Mouse (Mus musculus) thymus, postnatal 36 days (tissue): ENCODE measurements around the gene Mtm1.

ENCODE experiments used
- DNase-seq, 2 experiments: peaks; one replicate each; pipeline ENCODE4 v3.0.0; 2022; ENCODE audit warnings: mixed read lengths in 2 of 2

The Mtm1 gene

DNA sequence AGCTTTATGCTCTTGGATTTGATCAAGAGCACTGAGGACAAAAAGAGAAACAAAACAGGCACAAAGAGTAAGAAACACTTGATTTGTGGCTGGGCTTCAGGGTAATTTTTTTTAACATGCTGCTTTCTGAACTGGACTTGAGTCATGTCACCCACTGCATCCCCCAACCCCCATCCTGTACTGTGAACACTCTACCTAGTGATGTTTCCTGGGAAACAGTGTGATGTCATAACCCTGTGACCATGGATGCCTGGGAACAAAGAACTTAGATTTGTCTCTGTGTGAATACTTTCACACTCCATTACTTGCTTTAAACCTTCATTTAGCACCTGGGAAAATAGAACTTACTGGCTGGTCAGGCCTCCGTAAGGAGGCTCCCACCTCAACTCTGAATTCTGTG is at the start of gene Mtm1:
TSS of gene Mtm1 (plus strand) at position 301 of the 400 bp plus-strand sequence.
- DNase-seq: no peak

DNA sequence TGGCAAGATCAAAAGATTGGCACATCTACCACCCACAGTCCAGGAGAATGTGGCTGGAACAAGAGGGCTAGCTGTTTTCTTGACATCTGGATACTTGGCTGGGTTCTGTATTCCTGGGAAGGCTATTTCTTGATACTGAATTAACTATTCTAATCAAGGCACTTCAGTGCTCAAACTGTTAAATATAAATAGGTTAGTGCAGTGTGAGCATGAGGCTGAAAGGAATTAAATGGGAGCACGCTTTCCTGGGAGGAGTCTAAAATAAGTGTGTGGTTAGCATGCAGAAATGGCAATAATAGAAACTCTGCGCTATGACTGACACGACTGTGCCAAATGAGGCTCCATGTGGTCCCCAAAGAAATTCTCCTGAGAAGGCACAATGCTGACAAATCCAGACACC is 29.0 kb upstream of the Mtm1 start:
- no peak for DNase-seq

GRCm38 (mm10) chrX:71183671-71184070 is 26.9 kb upstream of the Mtm1 start:
- no peak for DNase-seq

DNA sequence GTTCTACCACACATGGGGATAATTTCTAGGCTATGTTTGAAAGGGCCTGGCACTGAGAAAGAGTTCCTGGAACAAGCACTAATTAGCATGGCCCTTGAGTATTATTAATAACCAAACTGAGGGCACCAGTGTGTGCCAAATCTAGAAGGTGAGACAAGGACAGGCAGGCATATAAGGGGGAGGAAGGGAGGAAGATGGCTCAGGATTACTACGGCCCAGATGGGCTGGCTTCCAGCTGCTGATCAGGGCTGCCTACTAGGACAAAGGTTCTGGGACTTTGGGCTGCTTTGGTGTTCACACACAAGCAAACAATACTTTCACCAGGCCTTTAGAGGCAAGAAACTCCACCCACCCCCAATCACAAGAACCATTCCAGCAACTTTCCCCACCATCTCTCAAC is 24.2 kb upstream of the Mtm1 start:
- DNase-seq: no peak

DNA sequence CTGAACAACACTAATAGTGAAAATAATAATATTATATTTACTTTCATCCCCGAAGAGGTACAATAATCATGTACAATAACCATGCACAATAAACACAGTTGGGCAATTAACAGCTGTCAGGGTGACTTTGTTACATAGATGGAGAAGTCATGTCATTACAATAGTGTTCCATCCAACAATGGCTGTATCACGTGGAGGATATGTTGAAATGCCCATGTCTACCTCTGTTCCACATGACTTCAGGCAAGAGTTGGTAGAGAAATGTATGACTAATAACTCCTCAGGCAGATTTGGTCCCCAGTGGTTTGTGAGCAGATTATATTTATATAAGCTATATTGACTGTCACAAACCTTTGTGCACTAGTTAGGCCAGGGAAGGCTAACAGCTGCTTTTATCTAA is 5.8 kb upstream of the Mtm1 start:
- DNase-seq: no peak

DNA sequence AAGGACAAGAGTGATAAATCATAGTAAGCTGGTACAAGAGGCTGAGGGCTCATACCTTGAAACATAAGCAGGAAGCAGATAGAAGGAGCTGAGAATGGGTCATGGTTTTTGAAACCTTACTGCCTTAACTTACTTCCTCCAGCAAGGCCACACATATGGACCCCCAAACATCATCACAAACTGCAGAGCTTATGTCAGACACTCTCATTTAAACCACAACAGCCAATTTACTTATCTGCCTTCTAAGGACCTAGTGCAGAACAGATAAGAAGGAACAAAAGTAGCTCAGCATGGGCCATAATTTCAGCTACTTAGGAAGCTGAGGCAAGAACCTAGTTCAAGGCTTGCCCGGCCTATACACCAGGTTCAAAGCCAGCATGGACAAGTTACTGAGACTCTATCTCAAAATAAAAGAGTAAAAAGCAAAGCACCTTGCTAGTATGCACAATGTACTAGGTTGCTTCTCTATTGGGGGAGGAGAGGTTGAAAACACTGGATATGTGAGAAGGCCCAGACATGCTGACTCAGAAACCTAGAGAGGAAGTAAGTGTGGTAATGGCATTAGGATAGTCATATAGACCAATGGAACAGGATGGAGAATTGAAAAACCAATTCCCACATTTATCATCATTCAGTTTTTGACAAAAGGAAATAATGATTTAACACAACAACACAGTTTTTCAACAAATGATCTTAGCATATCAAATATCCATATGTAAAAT is 4.6 kb upstream of the Mtm1 start:
- DNase-seq: no peak

- no peak for DNase-seq
These were observed 4.0 kb upstream of the Mtm1 start for GRCm38 (mm10) chrX:71206595-71206994.

DNA sequence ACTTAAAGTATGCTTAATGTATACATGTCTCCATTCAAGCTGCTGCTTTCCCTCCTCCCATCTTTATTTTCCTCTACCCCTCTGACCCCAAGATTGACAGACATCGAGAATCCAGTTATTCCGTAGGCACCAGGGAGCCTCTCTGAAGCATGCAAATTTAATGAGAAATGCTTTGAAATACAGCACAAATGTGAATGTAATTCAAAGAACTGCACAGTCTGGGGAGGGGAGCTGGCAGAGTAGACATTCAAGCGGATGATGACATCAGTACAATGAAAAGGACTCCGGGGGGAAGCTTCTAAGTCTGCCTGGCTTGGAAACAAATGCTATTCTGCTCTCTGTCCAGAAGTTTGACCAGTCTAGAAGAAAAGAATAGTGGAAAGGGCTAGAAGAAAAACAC is 2.3 kb downstream of the Mtm1 start:
- no peak for DNase-seq

DNA sequence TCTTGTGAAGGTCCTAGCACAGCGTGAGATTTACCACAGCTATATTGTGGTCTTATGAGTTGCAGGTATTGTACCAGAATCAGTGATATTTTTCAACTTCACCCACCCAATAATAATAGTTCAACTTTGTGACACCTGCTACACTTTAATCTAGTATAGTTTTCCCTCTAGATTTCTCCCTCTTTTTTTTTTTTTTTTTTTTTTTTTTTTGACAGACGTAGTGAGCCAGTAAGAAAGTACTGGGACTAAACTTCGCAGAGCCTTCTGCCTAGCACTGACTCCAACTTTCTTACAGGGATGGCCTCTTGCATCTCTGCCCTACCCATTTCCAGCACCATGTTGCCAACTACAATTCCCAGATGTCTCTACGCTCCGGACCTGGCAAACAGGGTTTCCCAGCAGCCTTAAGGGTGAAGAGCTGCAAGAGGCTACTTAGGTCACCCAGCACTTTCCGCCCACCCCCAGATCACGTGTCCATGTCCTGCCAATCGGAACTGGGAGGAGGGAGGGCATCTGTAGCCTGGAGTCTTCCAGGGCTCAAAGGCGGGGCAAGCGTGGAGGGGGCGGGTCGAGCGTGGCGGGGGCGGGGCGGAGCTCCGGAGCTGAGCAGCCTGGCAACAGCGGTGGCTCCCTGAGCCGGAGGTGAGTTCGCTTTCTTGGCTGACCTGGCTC is 4.0 kb downstream of the Mtm1 start:
- DNase-seq: peak; percentile 72 to 83

GRCm38 (mm10) chrX:71215113-71215708 is 4.6 kb downstream of the Mtm1 start:
- DNase-seq: no peak

DNA sequence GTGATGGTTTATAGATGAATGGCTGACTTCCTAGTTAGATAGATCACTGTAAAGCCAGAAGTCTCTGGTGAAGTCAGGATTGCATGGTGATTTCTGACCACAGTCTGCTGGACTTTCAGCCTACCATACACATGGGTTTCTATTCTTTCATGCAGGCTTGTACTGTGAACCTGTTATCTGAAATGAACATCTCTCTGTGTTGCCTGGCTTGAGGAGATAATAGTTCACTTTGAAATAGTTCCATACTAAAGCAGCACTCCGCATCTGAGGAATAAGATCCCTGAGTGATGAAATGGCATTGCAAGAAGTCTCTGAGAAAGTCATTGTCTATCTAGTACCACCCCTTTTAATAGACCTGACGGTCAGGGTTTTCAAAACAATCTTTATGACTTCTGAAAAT is 6.3 kb downstream of the Mtm1 start:
- DNase-seq: no peak

GRCm38 (mm10) chrX:71218853-71219252 is 8.3 kb downstream of the Mtm1 start:
- no peak for DNase-seq

- no peak for DNase-seq
These were observed 10.3 kb downstream of the Mtm1 start for GRCm38 (mm10) chrX:71220896-71221295.

DNA sequence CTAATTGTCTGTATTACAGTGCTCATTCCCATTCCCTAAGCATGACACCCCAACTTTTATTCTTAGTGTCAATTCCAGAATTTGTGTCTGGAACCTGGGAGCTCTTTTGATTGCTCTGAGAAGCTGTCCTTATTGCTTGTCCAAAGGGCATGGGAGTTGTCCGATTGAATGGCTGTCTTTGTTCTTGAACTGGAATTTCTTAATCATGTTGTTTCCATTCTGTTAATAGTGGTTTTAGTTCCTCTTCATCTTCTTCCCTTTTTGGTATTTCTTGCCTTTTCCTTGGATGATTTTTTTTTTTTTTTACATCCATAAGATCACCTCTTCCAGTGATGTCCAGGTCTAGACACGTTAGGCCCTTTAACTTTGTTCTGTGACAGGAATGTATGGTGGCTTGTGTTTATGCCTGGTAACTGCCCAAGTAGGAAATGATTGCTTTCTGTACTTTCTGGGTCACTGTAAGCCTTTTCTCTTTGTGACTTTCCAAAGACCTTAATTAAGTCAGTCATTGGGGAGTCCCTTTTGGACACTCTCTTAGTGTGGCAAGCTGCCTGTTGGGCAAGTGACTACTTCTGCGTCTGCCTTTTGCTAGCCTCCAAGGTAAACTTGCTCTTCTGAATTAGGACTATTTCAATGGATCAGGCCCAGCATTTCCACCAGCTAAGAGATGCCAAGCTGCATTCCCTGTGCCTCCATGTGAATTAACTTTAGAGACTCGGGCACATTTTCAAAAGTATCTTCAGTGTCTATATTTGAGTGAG is 12.3 kb downstream of the Mtm1 start:
- DNase-seq: no peak

DNA sequence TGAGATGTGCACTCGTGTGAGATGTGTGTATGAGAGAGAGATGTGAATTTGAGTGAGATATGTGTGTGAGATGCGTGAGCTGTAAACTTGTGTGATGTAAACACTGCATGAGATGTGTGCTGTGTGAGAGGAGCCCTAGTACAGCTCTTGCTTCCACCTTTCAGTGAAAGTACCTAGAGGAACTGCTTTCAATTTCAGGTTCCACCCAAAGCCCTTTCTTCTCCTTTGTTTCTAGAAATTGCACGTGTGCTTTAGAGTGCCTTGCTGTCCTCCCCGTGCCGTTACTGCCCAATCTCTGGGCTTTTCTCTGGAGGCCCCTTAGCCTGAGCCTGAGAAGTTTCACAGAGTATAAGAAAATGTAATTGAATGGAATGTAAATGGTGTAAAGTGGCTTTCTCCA is 16.3 kb downstream of the Mtm1 start:
- no peak for DNase-seq

DNA sequence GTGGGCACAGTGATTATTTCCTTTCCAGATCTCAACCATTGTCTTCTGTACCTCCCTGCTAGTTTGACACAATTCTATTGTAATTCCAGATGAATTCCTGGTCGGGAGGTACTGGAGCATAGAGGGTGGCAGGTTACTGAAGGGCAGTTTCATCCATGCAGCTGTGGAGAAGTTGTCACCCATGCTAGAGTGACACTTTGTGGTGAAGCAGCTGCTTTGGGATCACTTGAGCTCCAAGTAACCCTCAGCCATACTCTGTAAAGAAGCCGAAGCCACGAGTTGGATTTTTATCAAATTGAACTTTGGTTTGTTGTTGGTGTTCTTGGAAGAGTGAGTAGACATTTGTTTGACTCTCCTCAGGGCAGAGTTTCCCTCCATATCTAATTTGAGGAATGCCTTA is 17.6 kb downstream of the Mtm1 start:
- no peak for DNase-seq

DNA sequence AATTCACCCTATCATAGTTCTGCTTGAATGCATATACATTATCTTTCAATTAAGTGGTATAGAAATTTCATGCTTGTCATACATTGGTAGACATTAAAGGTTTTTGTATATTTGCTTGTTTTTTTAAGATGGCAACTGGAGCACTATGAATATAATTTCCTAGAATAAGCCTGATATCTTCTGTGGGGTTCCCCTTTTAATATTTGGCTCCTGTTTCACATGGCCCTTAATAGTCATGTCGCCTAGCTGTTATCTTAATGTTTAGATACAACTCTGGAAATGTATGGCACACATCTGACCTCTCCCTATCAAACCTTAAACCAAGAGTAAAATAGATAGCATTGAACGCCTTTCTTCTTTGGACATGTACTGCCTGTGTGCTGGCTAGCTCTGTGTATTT is 20.3 kb downstream of the Mtm1 start:
- no peak for DNase-seq

- no peak for DNase-seq
These were observed 45.9 kb downstream of the Mtm1 start for GRCm38 (mm10) chrX:71256422-71256821.

DNA sequence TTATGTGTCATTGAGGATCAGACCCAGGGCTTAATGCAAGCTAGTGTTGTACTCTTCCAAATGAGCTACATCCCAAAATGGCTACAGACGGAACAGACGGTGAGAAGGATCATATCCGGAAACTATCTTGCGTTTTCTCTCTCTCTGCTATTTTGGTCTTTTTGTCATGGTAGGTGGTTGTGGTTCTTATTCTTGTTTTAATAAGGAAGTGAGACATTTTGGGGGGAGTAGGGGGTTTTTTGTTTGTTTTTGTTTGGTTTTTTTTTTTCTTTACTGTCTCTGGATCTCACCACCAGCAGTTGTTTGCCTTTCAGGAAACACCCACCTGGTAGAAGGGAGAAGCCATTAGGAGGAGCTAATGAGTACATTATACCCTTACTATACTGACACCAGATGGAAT is 50.3 kb downstream of the Mtm1 start:
- no peak for DNase-seq

- DNase-seq: no peak
These were observed 53.7 kb downstream of the Mtm1 start for GRCm38 (mm10) chrX:71264316-71264715.

GRCm38 (mm10) chrX:71268972-71269371 is 58.4 kb downstream of the Mtm1 start:
- DNase-seq: no peak

- DNase-seq: no peak
These were observed 63.6 kb downstream of the Mtm1 start for GRCm38 (mm10) chrX:71274150-71274549.

DNA sequence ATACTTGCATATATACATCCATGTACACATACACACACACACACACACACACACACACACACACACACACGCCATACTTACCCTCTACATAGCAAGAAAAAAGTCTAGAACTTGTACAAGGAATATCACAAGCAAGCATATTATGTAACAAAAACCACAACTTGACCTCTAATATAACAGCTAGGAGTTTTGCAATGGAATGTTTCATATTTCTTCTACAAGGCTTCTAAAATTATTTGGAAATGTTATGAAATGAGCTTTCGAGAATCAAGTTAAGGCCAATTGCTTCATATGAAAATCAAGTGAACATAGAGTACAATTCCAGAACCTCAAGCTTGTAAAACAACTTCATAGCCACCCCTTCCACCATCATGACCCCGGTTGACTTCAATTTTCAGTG is 74.9 kb downstream of the Mtm1 start:
- no peak for DNase-seq

DNA sequence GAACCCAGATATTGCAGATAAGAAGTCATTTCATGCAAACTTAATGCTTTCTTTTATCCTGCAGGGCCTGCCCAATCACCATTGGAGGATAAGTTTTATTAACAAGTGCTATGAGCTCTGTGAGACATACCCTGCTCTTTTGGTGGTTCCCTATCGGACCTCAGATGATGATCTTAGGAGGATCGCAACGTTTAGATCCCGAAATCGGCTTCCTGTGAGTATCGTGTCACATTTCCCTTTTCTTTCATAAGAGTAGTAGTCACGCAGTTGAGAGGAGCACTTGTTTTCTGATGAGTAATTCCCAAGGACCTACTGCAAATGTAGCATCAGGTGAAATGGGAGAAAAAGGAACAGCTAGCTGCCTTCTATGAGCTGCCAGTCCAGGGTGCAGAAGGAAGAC is 76.5 kb downstream of the Mtm1 start:
- no peak for DNase-seq
